Mouse (Mus musculus) retina, embryonic 14.5 days (tissue): ENCODE results near the gene Anapc15-ps.
"Not testable (repeated sequence)": the region's sequence is repeated elsewhere in the genome, so short reads cannot be mapped to it uniquely, and the experiment has no call there.

Experiments
- DNase-seq: peaks from one replicate; pipeline ENCODE4 v3.0.0-alpha.2; 2015; ENCODE audit warnings: low spot score

The Anapc15-ps gene

DNA sequence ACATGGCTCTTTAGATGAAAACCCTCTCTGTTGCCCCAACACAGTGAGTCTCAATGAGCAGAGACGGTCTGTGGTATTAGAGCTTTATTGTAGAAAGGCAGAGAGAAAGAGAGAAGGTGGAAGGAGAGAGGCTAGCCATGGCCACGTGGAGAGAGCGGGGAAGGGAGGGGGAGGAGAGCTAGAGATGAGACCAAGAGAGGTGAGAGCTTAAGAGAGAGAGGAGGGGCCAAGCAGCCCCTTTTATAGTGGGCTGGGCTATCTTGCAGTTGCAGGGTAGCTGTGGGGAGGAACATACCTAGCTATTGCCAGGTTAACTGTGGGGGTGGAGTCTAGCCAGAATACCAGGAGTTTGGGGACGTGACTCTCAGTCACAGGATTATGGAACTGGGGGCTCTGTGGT, 43.1 kb downstream of the Anapc15-ps start:
- DNase-seq, result not testable (repeated sequence)

DNA sequence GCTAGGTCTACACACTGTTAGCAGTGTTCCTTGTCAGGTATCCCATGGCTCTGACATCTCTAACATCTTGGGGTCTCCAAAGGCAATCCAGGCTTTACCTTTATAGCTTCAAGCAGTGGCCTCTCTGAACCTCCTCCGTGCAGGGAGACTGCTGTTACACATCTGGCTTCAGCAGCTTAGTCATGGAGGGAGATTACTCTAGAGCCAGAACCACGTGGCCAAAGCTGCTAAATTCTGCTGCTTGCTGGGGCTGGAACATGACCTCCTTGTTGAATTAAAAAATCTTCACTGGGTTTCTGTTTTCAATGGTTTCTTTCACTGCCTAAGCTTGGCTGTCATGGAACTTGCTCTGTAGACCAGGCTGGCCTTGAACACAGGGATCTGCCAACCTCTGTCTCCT, 44.9 kb downstream of the Anapc15-ps start:
- no peak for DNase-seq

DNA sequence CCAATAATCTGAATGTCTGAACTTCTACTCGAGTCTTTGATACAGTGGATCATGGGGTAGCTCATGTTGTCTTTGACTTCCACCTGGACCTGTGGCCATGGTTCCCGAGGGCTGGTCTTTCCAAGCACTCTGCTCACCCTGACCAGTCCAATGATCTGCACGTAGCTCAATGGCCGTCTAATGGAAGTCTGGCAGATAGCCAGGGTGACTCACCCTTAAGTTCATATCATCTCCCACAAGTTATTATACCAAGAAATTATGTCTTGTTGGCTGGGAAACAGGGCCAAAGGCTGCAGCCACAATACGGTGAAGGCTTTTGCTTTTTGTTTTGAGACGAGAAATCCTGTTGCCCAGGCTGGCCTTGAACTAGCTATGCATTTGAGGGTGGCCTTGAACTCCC, 45.9 kb downstream of the Anapc15-ps start:
- DNase-seq, result no peak

DNA sequence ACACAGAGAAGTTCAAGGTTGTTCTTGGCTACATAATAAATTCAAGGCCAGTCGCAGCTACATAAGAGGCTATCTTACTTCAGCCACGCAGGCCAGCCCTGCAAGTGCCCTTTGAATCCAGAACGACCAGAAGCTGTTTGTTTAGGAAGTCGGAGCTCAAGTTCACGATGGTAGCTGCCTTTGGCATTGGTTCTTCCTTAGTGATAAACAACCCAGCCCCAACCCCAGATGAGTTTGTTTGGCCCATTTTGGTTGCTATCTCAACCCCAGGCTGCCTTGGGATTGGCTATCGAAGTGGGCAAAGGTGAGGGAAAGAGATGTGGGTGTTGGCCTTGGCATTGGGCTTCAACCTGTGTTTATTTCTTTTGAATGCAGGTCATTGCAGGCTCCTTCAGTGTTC, 48.0 kb downstream of the Anapc15-ps start:
- DNase-seq, result no peak

DNA sequence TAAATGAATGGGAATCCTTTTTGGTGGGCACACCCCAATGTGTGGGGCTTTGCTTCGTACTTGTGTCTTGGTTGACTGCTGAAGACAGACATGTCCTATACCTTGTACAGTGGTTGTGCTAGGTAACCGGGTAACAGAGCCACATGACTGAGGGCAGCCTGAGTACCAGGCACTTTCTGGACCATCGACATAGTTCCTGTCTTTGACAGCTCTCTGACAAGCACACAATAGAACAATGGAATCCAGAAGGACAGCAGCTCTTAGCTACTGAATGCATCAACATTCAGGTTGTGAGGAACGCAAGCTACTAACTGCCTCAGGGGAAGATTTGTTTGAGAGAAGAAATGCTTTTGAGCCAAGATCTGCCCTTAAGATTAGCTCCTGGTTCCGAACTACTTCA, 49.2 kb downstream of the Anapc15-ps start:
- peak; percentile 35 for DNase-seq

- DNase-seq, result no peak
Measured at GRCm38 (mm10) chr10:95623518-95623905, 49.7 kb downstream of the Anapc15-ps start.
